Mouse (Mus musculus) CH12F3 (cell line): ENCODE results near the gene Nrxn3.

ENCODE experiments used
- in situ Hi-C: fragments of 300-500 bp; cut with MboI; formaldehyde crosslinking; loops from 2 replicates; pipeline ENCODE4 v1.14.3; 2020; ENCODE audit warnings: low sequenced_read_pairs

Gene Nrxn3

DNA sequence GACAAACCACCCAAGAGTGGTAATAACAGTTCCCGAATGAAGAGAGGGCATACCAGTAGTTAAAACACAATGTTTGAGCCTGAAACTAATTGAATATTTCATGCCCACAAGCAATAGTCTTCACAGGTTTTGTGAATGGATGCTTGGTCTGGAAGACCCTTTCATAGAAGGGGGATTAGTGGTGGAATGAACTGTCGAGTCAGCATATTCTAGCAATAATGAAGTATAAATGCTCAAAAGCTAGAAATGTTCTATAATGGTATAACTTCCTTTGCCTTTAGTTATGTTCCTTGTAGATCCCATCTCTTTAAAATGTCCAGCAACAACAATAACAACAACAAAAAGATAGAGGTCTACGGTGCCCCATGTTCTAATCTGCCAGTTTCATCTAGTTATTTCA lies 1475.3 kb downstream of the Nrxn3 start:
- in situ Hi-C loops = no loop called here

DNA sequence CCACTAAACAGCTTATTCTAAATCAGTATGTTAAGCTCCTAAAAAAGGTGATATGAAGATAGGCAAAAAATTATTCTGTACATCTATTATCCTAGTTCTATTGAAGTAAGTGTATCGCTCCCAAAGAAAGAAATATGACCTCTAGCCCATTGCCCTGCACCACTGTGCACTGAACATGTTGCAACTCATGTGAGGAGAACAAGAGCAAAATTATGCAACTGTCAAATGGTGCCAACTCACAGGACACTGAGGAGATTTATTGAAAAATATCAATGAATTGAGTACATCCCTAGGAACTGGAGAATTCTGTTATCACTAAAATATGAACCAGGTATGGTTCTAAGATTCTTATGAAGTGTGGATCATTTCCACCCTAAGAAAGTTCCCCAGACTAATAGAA lies 1479.8 kb downstream of the Nrxn3 start:
- in situ Hi-C loops = no loop called here

DNA sequence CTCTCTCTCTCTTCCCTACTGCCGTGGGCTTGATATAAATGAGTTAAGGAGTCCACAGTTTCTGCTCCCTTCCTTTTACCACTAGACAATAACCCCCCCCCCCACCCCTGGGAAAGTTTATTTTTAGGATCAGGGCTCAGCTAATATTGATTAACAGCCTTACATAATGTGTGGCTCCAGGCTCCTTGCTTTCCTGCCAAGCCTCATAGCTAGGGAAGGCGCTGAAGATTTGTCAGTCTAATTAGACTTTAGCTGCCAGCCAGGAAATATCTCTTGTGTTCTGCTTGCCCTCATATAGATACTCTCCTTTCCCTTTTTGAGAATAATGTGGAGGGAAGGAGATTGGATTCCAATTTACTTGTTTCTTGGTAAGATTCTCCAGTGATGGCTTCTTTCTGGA lies 1488.7 kb downstream of the Nrxn3 start:
- in situ Hi-C loops = no loop called here

GRCm38 (mm10) chr12:90217060-90217459 lies 1494.4 kb downstream of the Nrxn3 start:
- in situ Hi-C loops = no loop called here

DNA sequence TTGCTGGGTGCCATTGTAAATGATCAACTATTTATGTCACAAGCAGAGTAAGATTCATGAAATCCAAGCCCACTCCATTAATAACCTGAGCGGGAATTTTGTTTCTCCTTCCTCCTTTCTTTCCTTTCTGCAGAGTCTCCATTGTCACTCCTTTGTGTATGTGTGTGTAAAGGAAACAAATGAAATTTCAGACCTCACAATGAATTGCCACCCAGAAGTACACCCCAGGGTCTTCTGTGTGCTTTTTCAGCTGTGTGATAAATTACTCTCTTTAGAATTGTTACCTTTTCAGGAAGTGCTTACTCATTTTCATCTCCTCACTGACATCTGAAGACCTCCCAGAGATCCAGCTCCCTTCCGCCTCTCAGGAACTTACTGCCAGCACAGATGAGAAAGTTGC lies 1506.4 kb downstream of the Nrxn3 start:
- in situ Hi-C loops = no loop called here

DNA sequence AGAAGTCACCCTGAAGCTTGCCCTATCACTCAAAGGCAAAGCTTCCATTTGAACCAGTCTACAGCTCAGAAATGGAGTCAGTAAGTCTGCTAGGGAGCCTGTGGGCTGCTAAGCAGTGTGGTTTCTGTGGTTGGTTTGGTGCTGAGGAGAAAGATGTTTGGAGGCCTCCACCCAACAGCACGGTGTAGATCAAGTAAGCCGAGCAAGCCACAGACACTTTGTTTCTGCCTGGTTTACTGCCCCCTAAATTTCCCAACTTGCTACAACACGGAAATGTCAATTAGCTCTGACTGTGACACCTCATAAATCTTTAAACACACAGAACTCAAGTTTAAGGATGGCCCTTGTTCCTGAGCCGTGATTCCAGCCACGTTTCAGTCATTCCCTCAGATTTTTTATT lies 1513.4 kb downstream of the Nrxn3 start:
- in situ Hi-C loops = no loop called here

GRCm38 (mm10) chr12:90260301-90260700 lies 1537.6 kb downstream of the Nrxn3 start:
- in situ Hi-C loops = no loop called here

- in situ Hi-C loops = no loop called here
These were observed 1545.4 kb downstream of the Nrxn3 start for GRCm38 (mm10) chr12:90268111-90268510.

DNA sequence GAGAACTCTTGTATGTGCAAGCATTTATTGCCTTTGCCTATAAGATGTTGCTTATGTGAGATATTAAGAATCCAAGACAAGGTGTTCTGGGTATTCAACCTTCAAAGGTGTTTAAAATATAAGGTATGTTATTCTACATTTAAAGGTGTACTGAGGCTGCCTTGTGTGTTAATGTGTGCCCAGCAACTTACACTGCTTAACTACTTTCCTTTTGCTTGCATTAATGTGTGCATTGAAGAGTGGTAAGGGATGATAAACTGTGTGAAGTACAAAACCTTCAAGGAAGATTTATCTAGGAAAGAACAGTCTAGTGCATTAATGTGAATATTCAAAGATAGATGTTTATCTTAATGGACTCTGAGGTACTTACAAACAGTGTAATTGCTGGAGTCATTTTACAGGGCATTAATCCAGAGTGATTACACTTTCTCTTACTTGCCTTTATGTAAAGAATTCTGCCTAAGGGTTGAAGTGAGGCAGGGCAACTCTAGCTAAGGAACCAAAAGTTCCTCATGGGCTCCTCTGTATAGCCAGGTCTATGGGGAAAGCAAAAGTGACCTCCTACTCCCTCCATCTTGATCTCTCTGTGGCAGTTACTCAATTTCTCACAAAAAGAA lies 1548.2 kb downstream of the Nrxn3 start:
- in situ Hi-C loops = no loop called here

DNA sequence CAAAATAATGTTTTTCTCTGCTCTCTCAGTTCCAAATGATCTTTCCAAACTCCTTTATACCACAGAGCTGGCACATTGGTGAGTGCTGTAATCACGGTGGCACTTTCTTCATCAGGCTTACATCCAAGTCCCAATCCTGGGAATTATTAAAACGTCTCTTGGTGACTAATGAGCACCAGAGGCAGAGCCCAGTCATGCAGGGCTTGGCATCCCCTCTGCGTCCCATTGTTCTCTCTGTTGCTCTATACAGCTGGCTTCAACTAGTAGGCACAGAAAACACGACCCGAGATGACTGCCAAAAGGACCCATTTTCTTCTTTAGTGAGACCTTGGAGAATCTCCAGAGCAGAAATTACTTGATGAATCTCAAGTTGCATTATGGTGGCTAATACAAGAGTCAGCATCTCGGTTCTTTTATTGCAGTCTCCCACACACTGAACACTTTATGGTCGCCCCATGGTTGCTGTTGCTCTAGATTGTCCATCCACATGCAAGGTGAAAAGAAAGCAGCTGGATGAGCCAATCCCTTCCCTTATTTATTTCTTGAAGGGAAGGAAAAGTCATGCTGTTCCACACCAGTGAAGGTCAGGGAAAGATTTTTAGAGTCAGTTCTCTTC lies 1552.1 kb downstream of the Nrxn3 start:
- in situ Hi-C loops = no loop called here

- in situ Hi-C loops = no loop called here
These were observed 1558.6 kb downstream of the Nrxn3 start for GRCm38 (mm10) chr12:90281236-90281635.

GRCm38 (mm10) chr12:90283022-90283421 lies 1560.3 kb downstream of the Nrxn3 start:
- in situ Hi-C loops = no loop called here

- in situ Hi-C loops = no loop called here
These were observed 1580.0 kb downstream of the Nrxn3 start for GRCm38 (mm10) chr12:90302671-90303070.

DNA sequence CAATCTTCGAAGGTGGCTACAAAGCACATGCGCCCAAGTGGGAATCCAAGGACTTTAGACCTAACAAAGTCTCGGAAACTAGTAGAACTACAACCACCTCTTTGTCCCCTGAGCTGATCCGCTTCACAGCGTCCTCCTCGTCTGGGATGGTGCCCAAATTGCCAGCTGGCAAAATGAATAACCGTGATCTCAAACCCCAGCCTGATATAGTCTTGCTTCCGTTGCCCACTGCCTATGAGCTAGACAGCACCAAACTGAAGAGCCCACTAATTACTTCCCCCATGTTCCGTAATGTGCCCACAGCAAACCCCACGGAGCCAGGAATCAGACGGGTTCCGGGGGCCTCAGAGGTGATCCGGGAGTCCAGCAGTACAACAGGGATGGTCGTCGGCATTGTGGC lies 1609.1 kb downstream of the Nrxn3 start:
- in situ Hi-C loops = no loop called here

DNA sequence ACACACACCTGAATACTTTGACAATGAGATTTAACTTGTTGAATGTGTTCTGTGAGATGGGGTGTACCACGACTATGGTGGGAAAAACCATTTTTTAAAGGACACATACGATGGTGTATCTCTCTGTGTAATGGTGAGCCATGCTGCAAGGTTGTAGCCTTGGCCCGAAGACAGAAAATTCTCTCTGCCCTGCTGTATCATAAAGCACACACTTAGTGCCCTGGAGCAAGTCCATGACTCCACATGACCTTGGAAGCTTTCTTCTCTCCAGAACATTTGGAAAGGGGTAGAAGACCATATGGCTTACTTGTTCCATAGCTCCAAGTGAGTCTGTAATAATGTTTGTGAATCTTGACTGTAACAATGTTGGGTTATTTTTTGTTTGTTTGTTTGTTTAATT lies 1609.8 kb downstream of the Nrxn3 start:
- in situ Hi-C loops = no loop called here

- in situ Hi-C loops = no loop called here
These were observed 1615.0 kb downstream of the Nrxn3 start for GRCm38 (mm10) chr12:90337496-90338228.

GRCm38 (mm10) chr12:90338229-90338557 lies 1615.5 kb downstream of the Nrxn3 start:
- in situ Hi-C loops = no loop called here
